Mouse (Mus musculus): Measurements from ENCODE around the gene Pafah2. TPM values are rescaled to one million over a fixed set of nuclear protein-coding genes. Genes with fewer than 3 reads are reported as not detected.

The Pafah2 gene
- polyA plus RNA-seq, 1 experiment: 96.9 TPM

- H3K27ac ChIP-seq (ENCODE audit: insufficient read depth, low read depth, low read length): no peak overlapping the region
- WGBS: 85% methylated on average over 15 of the region's 15 CpGs
- peaks cover 2% of the 10 kb centered on the region for H3K36me3 ChIP-seq (ENCODE audit: control insufficient read depth, insufficient read depth, low read length)
Measured at GRCm38 (mm10) chr4:134416602-134417001, 20.5 kb downstream of the Pafah2 start.

DNA sequence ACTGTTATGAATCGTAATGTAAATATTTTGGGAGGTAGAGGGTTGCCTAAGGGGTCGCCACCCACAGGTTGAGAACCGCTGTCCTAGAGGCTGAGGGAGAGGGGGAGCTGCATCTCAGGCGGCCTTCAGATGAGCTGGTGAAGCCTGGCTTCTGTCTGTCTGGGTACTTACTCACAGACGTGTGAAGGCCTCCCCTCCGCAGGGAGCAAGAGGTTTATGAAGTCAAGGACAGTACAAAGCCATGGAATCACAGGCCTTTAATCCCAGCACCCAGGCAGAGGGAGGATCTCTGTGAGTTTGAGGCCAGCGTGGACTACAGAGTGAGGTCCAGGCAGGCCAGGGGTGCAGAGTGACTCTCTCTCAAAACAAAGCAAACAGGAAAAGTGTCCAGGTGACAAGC, 21.0 kb downstream of the Pafah2 start:
- no peak for DNase-seq
- H3K36me3 ChIP-seq (ENCODE audit: control insufficient read depth, insufficient read depth, low read length): peaks cover 2% of the 10 kb centered on the region

More at GRCm38 (mm10) chr4:134416602-134417001, 20.5 kb downstream of the Pafah2 start:
- Histone ChIP-seq H3K27me3 (replicated peaks; ENCODE audit: control insufficient read depth, insufficient read depth, low read length) (no peaks in the 10 kb centered on the region), H3K4me3 (ENCODE audit: insufficient read depth, low read depth, low read length) (no peak overlapping the region), H3K4me1 (ENCODE audit: control insufficient read depth, insufficient read depth, low read length) (no peaks in the 10 kb centered on the region)
- DNase-seq: no peak
- TF ChIP-seq POLR2A (IDR thresholded peaks at IDR 0.05; ENCODE audit: low read depth, low read length): no peak
- no peak for TF ChIP-seq CTCF (conservative IDR thresholded peaks at IDR 0.05; ENCODE audit: insufficient read depth, insufficient read length, low read depth, low read length)

DNA sequence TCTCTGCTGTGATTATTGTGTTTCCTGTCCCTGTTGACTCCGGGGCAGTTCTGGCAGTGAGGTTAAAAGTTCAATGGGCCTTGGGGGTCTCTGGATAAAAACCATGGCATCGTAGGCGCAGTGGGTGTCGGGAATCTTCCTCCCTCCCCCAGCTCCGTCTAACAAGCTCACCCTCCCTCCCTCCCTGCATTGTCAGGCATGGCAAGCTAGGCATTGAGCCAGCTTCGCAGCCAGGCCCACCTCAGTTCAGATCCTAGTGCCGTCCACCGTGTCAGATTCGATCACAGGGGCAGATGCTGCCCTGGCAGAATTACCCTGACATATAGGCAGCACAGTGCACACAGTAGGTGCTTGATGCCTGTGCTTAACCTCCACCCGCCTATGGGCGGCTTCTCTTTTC, 25.9 kb downstream of the Pafah2 start:
- H3K4me3 ChIP-seq (ENCODE audit: insufficient read depth, low read depth, low read length): no peak overlapping the region
- no peaks in the 10 kb centered on the region for H3K27me3 ChIP-seq (replicated peaks; ENCODE audit: control insufficient read depth, insufficient read depth, low read length)
- no peak for DNase-seq
- WGBS: 58% methylated on average over 11 of the region's 11 CpGs
- no peak for TF ChIP-seq CTCF (conservative IDR thresholded peaks at IDR 0.05; ENCODE audit: insufficient read depth, insufficient read length, low read depth, low read length)
- TF ChIP-seq POLR2A (IDR thresholded peaks at IDR 0.05; ENCODE audit: low read depth, low read length): no peak
- no peak overlapping the region for H3K27ac ChIP-seq (ENCODE audit: insufficient read depth, low read depth, low read length)
- peaks cover 2% of the 10 kb centered on the region; the same call in 1 of the 2 replicates for H3K36me3 ChIP-seq (ENCODE audit: control insufficient read depth, insufficient read depth, low read length)
- no peaks in the 10 kb centered on the region for H3K4me1 ChIP-seq (ENCODE audit: control insufficient read depth, insufficient read depth, low read length)

More for the DNA sequence above, 21.0 kb downstream of the Pafah2 start:
- Histone ChIP-seq H3K4me1 (ENCODE audit: control insufficient read depth, insufficient read depth, low read length) (no peaks in the 10 kb centered on the region), H3K27ac (ENCODE audit: insufficient read depth, low read depth, low read length) (no peak overlapping the region), H3K4me3 (ENCODE audit: insufficient read depth, low read depth, low read length) (no peak overlapping the region), H3K27me3 (replicated peaks; ENCODE audit: control insufficient read depth, insufficient read depth, low read length) (no peaks in the 10 kb centered on the region)
- TF ChIP-seq POLR2A (IDR thresholded peaks at IDR 0.05; ENCODE audit: low read depth, low read length) (no peak), CTCF (conservative IDR thresholded peaks at IDR 0.05; ENCODE audit: insufficient read depth, insufficient read length, low read depth, low read length) (no peak)
- WGBS: 74% methylated on average over 7 of the region's 7 CpGs

DNA sequence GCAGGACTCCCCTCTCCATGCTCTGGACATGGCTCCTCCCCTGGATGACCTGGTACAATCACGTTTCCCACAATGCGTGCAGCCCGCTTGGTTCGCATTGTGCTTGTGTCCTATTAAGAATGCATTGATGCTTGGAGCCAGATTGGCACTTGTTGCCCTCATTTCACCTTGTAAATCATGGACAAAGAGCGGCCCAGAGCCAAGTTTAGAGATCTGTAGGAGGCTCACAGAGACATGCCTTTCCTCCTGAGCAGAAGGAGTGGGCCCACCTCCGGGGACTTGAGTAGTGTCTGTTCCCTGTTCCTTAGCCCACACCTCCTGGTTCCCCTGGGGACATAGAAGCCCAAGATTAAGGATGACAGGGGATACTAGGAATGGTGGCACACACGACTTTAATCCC, 27.8 kb downstream of the Pafah2 start:
- TF ChIP-seq POLR2A (IDR thresholded peaks at IDR 0.05; ENCODE audit: low read depth, low read length): no peak
- TF ChIP-seq CTCF (conservative IDR thresholded peaks at IDR 0.05; ENCODE audit: insufficient read depth, insufficient read length, low read depth, low read length): no peak
- Histone ChIP-seq H3K36me3 (ENCODE audit: control insufficient read depth, insufficient read depth, low read length) (peaks cover 2% of the 10 kb centered on the region; the same call in 1 of the 2 replicates), H3K4me3 (ENCODE audit: insufficient read depth, low read depth, low read length) (no peak overlapping the region), H3K27ac (ENCODE audit: insufficient read depth, low read depth, low read length) (no peak overlapping the region), H3K4me1 (ENCODE audit: control insufficient read depth, insufficient read depth, low read length) (no peaks in the 10 kb centered on the region), H3K27me3 (replicated peaks; ENCODE audit: control insufficient read depth, insufficient read depth, low read length) (no peaks in the 10 kb centered on the region)
- WGBS: 87% methylated on average over 7 of the region's 7 CpGs
- no peak for DNase-seq

DNA sequence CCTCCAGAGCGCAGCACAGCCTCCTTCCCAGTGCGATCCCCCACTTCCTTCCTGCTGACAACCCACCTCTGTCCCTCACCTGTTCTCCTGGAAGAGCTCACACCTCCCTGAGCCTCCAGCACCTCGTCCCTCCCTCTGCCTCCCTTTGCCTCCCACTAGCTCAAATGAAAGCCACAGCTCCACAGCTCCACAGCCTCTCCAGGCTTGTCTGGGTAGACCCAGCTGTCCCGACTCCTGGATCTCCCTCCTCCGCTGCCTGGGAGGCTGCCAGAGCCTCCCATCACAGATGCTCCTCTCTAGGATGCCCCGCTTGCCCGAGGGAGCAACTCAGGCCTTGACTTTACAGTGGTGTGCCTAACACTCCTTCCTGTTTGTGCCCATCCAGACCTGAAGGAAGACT, 29.0 kb downstream of the Pafah2 start:
- WGBS: 73% methylated on average over 7 of the region's 7 CpGs
- no peak overlapping the region for H3K4me3 ChIP-seq (ENCODE audit: insufficient read depth, low read depth, low read length)
- H3K27ac ChIP-seq (ENCODE audit: insufficient read depth, low read depth, low read length): no peak overlapping the region
- peaks cover 2% of the 10 kb centered on the region; the same call in 1 of the 2 replicates for H3K36me3 ChIP-seq (ENCODE audit: control insufficient read depth, insufficient read depth, low read length)
- H3K4me1 ChIP-seq (ENCODE audit: control insufficient read depth, insufficient read depth, low read length): no peaks in the 10 kb centered on the region
- no peak for DNase-seq
- TF ChIP-seq CTCF (conservative IDR thresholded peaks at IDR 0.05; ENCODE audit: insufficient read depth, insufficient read length, low read depth, low read length): no peak
- TF ChIP-seq POLR2A (IDR thresholded peaks at IDR 0.05; ENCODE audit: low read depth, low read length): no peak
- H3K27me3 ChIP-seq (replicated peaks; ENCODE audit: control insufficient read depth, insufficient read depth, low read length): no peaks in the 10 kb centered on the region

GRCm38 (mm10) chr4:134430381-134431004, 34.4 kb downstream of the Pafah2 start:
- Histone ChIP-seq H3K27ac (ENCODE audit: insufficient read depth, low read depth, low read length) (no peak overlapping the region), H3K4me3 (ENCODE audit: insufficient read depth, low read depth, low read length) (no peak overlapping the region), H3K27me3 (replicated peaks; ENCODE audit: control insufficient read depth, insufficient read depth, low read length) (no peaks in the 10 kb centered on the region), H3K36me3 (ENCODE audit: control insufficient read depth, insufficient read depth, low read length) (peaks cover 2% of the 10 kb centered on the region; the same call in 1 of the 2 replicates), H3K4me1 (ENCODE audit: control insufficient read depth, insufficient read depth, low read length) (no peaks in the 10 kb centered on the region)
- peak; percentile 19 for DNase-seq
- no peak for TF ChIP-seq POLR2A (IDR thresholded peaks at IDR 0.05; ENCODE audit: low read depth, low read length)
- no peak for TF ChIP-seq CTCF (conservative IDR thresholded peaks at IDR 0.05; ENCODE audit: insufficient read depth, insufficient read length, low read depth, low read length)
- WGBS: 22% methylated on average over 23 of the region's 23 CpGs

DNA sequence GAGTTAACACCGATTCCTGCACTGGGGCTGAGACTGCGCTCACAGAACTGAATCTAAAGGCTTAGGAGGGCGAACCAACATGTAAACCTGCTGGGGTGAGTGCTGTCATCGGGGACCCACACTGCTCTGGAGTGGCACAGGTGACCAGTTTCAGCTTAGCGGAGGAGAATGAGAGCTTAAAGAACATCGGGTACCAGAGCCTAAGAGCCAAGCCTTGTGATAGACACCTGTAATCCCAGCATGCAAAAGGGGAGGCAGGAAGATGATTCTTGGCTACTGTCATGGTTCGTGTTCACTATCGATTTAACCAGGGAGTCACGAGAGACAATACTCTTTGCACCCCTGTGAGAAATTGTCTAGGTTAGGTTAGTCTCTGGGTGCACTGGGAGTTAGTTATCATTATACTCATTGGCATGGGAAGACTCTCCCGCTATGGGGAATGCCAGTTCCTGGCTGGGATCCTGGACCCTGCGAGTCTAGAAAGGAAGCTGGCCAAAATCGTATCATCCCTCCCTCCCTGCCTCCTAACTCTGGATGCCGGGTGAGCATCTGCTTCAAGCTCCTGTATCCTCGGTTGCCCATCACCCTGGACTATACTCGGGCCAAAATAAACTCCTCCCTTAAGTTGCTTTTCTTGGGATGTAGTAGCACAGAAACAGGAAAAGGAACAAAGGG, 36.7 kb downstream of the Pafah2 start:
- DNase-seq: no peak
- Histone ChIP-seq H3K4me3 (ENCODE audit: insufficient read depth, low read depth, low read length) (no peak overlapping the region), H3K27me3 (replicated peaks; ENCODE audit: control insufficient read depth, insufficient read depth, low read length) (no peaks in the 10 kb centered on the region), H3K27ac (ENCODE audit: insufficient read depth, low read depth, low read length) (no peak overlapping the region), H3K4me1 (ENCODE audit: control insufficient read depth, insufficient read depth, low read length) (no peaks in the 10 kb centered on the region), H3K36me3 (ENCODE audit: control insufficient read depth, insufficient read depth, low read length) (no peaks in the 10 kb centered on the region)
- 79% methylated on average over 15 of the region's 15 CpGs for WGBS
- TF ChIP-seq CTCF (conservative IDR thresholded peaks at IDR 0.05; ENCODE audit: insufficient read depth, insufficient read length, low read depth, low read length): no peak
- no peak for TF ChIP-seq POLR2A (IDR thresholded peaks at IDR 0.05; ENCODE audit: low read depth, low read length)

Data from kidney, adult 2 months (tissue).